Mouse (Mus musculus): ENCODE measurements around the gene Ulk2. TPM values are rescaled to one million over a fixed set of nuclear protein-coding genes. Genes with fewer than 3 reads are reported as not detected.

The Ulk2 gene
- polyA plus RNA-seq, 1 experiment from 2014 or later = 11.2 TPM

DNA sequence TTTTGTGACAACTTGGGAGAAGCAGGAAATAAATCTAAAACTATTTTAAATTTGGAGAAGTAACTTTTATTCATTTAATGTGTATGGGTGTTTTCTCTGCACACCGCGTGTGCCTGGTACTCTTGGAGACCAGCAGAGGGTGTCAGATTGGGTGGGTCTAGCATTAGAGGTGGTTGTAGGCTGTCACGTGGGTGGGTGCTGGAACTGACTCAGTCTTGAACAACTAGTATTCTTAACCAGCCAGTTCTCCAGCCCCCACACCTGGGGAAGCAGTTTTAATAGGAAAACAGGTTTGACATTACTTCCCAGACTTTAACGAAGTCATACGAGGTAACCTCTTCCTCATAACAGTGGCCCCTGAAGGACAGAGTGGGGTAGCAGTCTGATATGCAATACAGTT, 94.4 kb downstream of the Ulk2 start:
- Histone ChIP-seq H3K4me3 (peak overlapping the region; percentile 70), H3K9me3 (no peaks in the 10 kb centered on the region), H3K9ac (no peak overlapping the region), H3K36me3 (peaks cover 30% of the 10 kb centered on the region), H3K4me2 (peak overlapping the region; percentile 79), H3K27me3 (replicated peaks) (no peaks in the 10 kb centered on the region), H3K4me1 (peaks cover 10% of the 10 kb centered on the region), H3K27ac (replicated peaks) (no peak overlapping the region)
- no peak for ATAC-seq (ENCODE audit: extremely low read depth, insufficient number of reproducible peaks, low FRiP score, low TSS enrichment)
- 69% methylated on average over 5 of the region's 5 CpGs for WGBS

DNA sequence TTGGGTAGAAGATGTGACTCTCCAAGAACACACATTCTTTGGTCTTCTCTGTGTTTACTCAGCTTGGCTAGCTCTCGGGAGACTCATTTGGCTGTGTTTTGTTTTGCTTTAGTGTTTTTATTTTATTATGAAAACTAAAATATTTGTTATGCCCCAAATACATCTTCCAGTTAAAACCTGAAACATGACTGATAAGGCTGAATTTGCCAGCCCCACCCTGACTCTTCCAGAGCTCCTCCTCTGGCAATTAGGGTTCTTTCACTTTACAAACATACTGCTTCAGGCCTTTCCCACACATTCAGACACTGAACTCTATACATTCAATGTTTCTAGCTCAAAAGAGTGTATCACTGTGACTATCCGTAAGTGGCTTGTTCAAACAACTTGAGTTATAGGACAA, 97.7 kb downstream of the Ulk2 start:
- 81% methylated on average over 2 of the region's 2 CpGs for WGBS
- no peaks in the 10 kb centered on the region for H3K27me3 ChIP-seq (replicated peaks)
- no peaks in the 10 kb centered on the region for H3K9me3 ChIP-seq
- ATAC-seq (ENCODE audit: extremely low read depth, insufficient number of reproducible peaks, low FRiP score, low TSS enrichment) = no peak
- no peak overlapping the region for H3K27ac ChIP-seq (replicated peaks)
- H3K9ac ChIP-seq = no peak overlapping the region
- H3K4me3 ChIP-seq = no peak overlapping the region
- peaks cover 59% of the 10 kb centered on the region for H3K36me3 ChIP-seq
- H3K4me2 ChIP-seq = no peak overlapping the region
- peaks cover 10% of the 10 kb centered on the region for H3K4me1 ChIP-seq

DNA sequence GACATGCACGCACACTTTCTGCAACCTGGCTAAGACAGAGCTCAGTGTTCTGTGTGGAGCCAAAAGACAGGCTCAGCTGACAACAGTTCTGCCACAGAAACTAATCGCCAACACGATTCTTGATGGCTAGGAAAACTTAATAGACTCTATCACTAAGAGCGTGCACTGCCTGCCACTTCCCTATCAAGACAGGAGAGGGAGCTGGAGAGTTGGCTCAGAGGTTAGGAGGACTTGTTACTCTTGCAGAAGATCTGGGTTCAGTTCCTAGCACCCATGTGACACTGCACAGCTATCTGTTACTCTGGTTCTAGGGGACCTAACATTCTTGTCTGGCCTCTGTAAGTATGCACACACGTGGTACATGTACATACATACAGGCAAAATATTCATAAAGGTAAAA, 103.3 kb downstream of the Ulk2 start:
- Histone ChIP-seq H3K4me3 (no peak overlapping the region), H3K9ac (no peak overlapping the region), H3K4me2 (no peak overlapping the region), H3K27ac (replicated peaks) (no peak overlapping the region), H3K9me3 (no peaks in the 10 kb centered on the region), H3K36me3 (peaks cover 87% of the 10 kb centered on the region), H3K27me3 (replicated peaks) (no peaks in the 10 kb centered on the region), H3K4me1 (no peaks in the 10 kb centered on the region)
- 76% methylated on average over 5 of the region's 5 CpGs for WGBS
- no peak for ATAC-seq (ENCODE audit: extremely low read depth, insufficient number of reproducible peaks, low FRiP score, low TSS enrichment)

DNA sequence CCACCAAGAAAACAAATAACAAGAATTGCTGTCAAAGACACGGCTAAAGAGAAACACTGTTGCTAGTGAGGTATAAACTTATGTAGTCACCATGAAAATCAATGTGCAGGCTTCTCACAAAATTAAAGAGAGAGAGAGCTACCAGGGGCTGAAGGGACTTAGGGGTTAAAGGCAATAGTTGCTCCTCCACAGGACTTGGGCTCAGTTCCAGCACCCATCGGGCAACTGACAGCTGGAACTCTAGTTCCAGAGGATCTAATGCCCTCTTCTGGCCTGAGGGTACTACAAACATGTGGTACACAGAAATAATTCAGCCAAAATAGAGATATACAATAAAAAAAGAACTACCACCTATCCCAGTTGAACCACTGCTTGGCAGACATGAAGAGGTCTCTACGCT, 107.7 kb downstream of the Ulk2 start:
- H3K27ac ChIP-seq (replicated peaks) = no peak overlapping the region
- H3K4me2 ChIP-seq = no peak overlapping the region
- no peak for ATAC-seq (ENCODE audit: extremely low read depth, insufficient number of reproducible peaks, low FRiP score, low TSS enrichment)
- WGBS = 64% methylated on average over 3 of the region's 3 CpGs
- H3K27me3 ChIP-seq (replicated peaks) = no peaks in the 10 kb centered on the region
- H3K9me3 ChIP-seq = no peaks in the 10 kb centered on the region
- no peak overlapping the region for H3K9ac ChIP-seq
- H3K4me1 ChIP-seq = no peaks in the 10 kb centered on the region
- no peak overlapping the region for H3K4me3 ChIP-seq
- H3K36me3 ChIP-seq = peaks cover 88% of the 10 kb centered on the region

DNA sequence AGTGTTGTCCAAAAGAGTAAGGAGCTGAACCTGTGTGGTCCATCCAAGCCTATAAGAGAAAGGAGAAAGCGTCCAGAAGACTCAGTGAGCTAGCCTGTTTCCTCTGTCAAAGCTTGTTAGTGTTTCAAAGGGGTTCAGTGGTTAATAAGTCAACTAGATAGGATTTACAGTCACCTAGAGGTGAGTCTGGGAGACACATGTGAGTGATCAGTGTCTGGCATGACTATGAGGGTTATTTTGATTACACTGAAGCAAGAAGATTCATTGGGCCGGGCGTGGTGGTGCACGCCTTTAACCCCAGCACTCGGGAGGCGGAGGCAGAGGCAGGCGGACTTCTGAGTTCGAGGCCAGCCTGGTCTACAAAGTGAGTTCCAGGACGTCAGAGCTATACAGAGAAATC, 109.1 kb downstream of the Ulk2 start:
- Histone ChIP-seq H3K36me3 (peaks cover 88% of the 10 kb centered on the region), H3K27me3 (replicated peaks) (no peaks in the 10 kb centered on the region), H3K9me3 (no peaks in the 10 kb centered on the region), H3K4me2 (no peak overlapping the region), H3K4me3 (no peak overlapping the region), H3K4me1 (no peaks in the 10 kb centered on the region), H3K9ac (no peak overlapping the region), H3K27ac (replicated peaks) (no peak overlapping the region)
- no peak for ATAC-seq (ENCODE audit: extremely low read depth, insufficient number of reproducible peaks, low FRiP score, low TSS enrichment)
- WGBS = 86% methylated on average over 9 of the region's 9 CpGs

DNA sequence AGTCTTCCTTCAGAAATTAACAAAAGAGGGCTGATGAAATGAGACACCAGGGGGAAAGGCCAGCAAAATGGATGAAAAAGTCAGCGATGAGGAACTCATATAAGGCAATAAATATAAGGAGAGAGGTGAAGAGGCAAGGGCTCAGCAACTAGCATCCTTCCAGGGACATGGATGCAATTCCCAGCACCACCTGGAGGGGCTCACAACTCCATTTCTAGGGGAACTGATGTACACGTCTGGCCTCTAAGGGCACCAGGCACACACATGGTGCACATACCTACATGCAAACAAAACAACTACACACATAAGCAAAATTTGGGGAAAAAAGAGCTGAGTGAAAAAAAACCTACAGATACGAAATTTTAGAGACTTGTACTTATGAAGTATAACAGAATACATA, 110.4 kb downstream of the Ulk2 start:
- H3K9me3 ChIP-seq = no peaks in the 10 kb centered on the region
- ATAC-seq (ENCODE audit: extremely low read depth, insufficient number of reproducible peaks, low FRiP score, low TSS enrichment) = no peak
- no peak overlapping the region for H3K4me3 ChIP-seq
- H3K4me2 ChIP-seq = no peak overlapping the region
- peaks cover 88% of the 10 kb centered on the region for H3K36me3 ChIP-seq
- H3K27me3 ChIP-seq (replicated peaks) = no peaks in the 10 kb centered on the region
- no peaks in the 10 kb centered on the region for H3K4me1 ChIP-seq
- H3K27ac ChIP-seq (replicated peaks) = no peak overlapping the region
- H3K9ac ChIP-seq = no peak overlapping the region
- 67% methylated on average over 3 of the region's 3 CpGs for WGBS

DNA sequence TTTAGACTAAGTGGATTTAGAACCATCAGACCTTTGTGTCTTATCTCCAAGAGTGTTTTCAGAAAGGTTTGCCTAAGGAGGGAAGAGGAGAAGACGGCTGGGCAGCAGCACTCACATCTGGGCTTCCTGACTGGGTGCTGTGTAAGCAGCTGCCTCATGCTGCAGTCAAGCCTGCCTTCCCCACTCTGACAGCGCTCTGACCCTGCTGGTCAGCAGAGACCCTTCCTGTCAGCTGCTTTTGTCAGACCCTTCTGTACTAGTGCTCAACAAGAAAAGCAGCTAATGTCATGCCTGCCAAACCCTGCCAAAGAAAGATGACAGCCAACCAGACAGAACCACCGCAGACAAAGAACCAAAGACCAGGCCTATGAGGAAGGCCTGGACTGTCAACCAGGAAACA, 111.1 kb downstream of the Ulk2 start:
- Histone ChIP-seq H3K9ac (no peak overlapping the region), H3K4me1 (no peaks in the 10 kb centered on the region), H3K27ac (replicated peaks) (no peak overlapping the region), H3K4me2 (no peak overlapping the region), H3K9me3 (no peaks in the 10 kb centered on the region), H3K27me3 (replicated peaks) (no peaks in the 10 kb centered on the region), H3K4me3 (no peak overlapping the region), H3K36me3 (peaks cover 89% of the 10 kb centered on the region)
- no peak for ATAC-seq (ENCODE audit: extremely low read depth, insufficient number of reproducible peaks, low FRiP score, low TSS enrichment)
- WGBS = 69% methylated on average over 3 of the region's 3 CpGs

DNA sequence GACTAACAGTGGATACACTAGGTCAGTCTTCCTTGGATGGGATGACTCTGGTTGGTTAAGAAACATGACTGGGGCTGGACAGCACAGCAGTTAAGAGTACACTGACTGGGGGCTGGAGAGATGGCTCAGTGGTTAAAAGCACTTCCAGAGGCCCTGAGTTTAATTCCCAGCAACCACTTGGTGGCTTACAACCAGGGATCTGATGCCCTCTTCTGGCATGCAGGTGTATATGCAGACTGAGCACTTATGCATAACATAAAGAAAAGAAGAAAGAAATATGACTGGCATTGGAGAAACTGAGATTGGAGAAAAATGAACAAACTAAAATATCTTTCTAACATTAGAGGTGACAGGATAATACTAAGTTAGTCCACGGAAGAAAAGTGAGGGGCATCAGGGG, 114.4 kb downstream of the Ulk2 start:
- no peaks in the 10 kb centered on the region for H3K27me3 ChIP-seq (replicated peaks)
- H3K9me3 ChIP-seq = no peaks in the 10 kb centered on the region
- no peak for ATAC-seq (ENCODE audit: extremely low read depth, insufficient number of reproducible peaks, low FRiP score, low TSS enrichment)
- no peak overlapping the region for H3K27ac ChIP-seq (replicated peaks)
- H3K4me3 ChIP-seq = no peak overlapping the region
- H3K4me2 ChIP-seq = no peak overlapping the region
- H3K9ac ChIP-seq = no peak overlapping the region
- H3K36me3 ChIP-seq = peaks cover 96% of the 10 kb centered on the region
- H3K4me1 ChIP-seq = no peaks in the 10 kb centered on the region
- 88% methylated on average over 1 of the region's 1 CpGs for WGBS

DNA sequence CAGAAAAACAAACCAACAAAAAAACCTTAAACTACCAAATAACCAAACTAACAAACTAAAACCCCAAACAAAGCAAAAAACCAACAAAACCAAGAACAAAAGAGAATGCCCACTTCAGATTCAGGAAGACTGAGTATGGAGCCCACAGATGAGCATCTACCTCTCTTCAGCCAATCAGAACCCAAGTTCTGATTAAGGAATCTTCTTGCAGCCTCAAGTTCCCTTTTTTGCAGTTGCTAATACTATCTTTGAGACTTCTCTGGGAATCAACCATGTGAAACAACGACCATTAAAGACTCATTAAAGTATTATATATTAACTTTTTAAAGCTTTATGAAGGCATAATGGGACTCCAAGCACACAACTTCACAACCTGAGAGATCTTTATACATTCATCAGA, 117.6 kb downstream of the Ulk2 start:
- no peak overlapping the region for H3K27ac ChIP-seq (replicated peaks)
- 85% methylated on average over 1 of the region's 1 CpGs for WGBS
- no peak overlapping the region for H3K9ac ChIP-seq
- no peak for ATAC-seq (ENCODE audit: extremely low read depth, insufficient number of reproducible peaks, low FRiP score, low TSS enrichment)
- no peak overlapping the region for H3K4me2 ChIP-seq
- no peaks in the 10 kb centered on the region for H3K4me1 ChIP-seq
- H3K4me3 ChIP-seq = no peak overlapping the region
- no peaks in the 10 kb centered on the region for H3K27me3 ChIP-seq (replicated peaks)
- peaks cover 99% of the 10 kb centered on the region for H3K36me3 ChIP-seq
- H3K9me3 ChIP-seq = no peaks in the 10 kb centered on the region

DNA sequence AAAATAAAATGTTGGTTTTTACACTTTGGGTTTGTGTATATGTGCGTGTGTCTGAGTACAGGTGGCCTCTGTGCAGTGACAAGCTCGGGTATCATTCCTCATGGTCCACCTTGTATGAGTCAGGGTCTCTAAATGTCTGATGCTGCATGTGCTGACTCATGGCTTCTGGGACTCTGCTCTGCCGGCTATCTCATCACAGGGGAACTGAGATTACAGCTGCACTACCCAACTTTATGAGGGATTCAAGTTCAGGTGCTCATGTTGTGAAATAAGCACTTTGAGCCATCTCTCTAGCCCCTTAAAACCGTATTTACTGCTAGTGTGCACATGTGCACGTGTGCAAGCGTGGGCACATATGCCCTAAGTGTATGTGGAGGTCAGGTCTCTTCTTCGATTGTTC, 122.2 kb downstream of the Ulk2 start:
- H3K36me3 ChIP-seq = peaks cover 94% of the 10 kb centered on the region
- ATAC-seq (ENCODE audit: extremely low read depth, insufficient number of reproducible peaks, low FRiP score, low TSS enrichment) = no peak
- WGBS = 78% methylated on average over 7 of the region's 7 CpGs

DNA sequence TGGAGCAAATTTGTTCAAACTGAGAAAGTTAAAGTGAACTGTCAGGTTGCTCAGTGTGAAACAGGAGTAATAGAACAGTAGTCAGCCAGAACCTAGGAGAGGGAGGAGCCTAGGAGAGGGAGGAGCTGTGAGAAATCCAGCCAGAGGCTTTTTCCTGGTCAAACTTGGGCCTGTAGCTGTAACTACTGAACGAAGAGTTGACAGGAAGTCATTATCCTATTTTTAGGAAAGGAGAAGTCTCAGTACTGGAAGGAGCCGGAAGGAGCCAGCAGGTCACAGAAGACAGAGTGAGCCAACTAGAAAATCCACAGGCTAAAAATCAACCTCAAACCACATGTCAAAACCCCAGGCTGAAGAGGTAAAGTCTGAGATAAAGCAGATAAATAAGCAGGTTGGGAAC, 126.8 kb downstream of the Ulk2 start:
- Histone ChIP-seq H3K4me3 (no peak overlapping the region), H3K4me2 (no peak overlapping the region), H3K9me3 (no peaks in the 10 kb centered on the region), H3K9ac (peak overlapping the region; percentile 14; the same call in 1 of the 2 replicates), H3K36me3 (peaks cover 59% of the 10 kb centered on the region), H3K27ac (replicated peaks) (0 out of 2 replicates have a peak overlapping the region, but pooled peaks have one; percentile 15), H3K27me3 (replicated peaks) (no peaks in the 10 kb centered on the region), H3K4me1 (peaks cover 5% of the 10 kb centered on the region; the same call in 1 of the 2 replicates)
- ATAC-seq (ENCODE audit: extremely low read depth, insufficient number of reproducible peaks, low FRiP score, low TSS enrichment) = no peak
- WGBS = 29% methylated on average over 2 of the region's 2 CpGs

More for the DNA sequence above, 122.2 kb downstream of the Ulk2 start:
- Histone ChIP-seq H3K4me1 (peaks cover 5% of the 10 kb centered on the region; the same call in 1 of the 2 replicates), H3K27me3 (replicated peaks) (no peaks in the 10 kb centered on the region), H3K4me2 (no peak overlapping the region), H3K9me3 (no peaks in the 10 kb centered on the region), H3K9ac (no peak overlapping the region), H3K27ac (replicated peaks) (no peak overlapping the region), H3K4me3 (no peak overlapping the region)

Data from heart, embryonic 13.5 days (tissue).